Mouse (Mus musculus): Measurements from ENCODE around the gene Gm12394. TPM values are rescaled to one million over a fixed set of nuclear protein-coding genes. Genes with fewer than 3 reads are reported as not detected.
A peak's percentile ranks its signal among the peaks of the same experiment; 100 is the strongest.

The Gm12394 gene
- polyA plus RNA-seq, 1 experiment from 2014 or later = 0.65 TPM

- Histone ChIP-seq H3K4me3 (ENCODE audit: low read length) (no peak overlapping the region), H3K4me2 (ENCODE audit: low read length) (no peak overlapping the region), H3K36me3 (ENCODE audit: control insufficient read depth, insufficient read depth, low read length) (no peaks in the 10 kb centered on the region), H3K27me3 (replicated peaks; ENCODE audit: control insufficient read depth, insufficient read depth, low read length) (no peaks in the 10 kb centered on the region), H3K9me3 (ENCODE audit: control insufficient read depth, low read length) (no peaks in the 10 kb centered on the region), H3K9ac (ENCODE audit: low read depth, low read length) (no peak overlapping the region), H3K27ac (ENCODE audit: low read depth, low read length) (no peak overlapping the region), H3K4me1 (ENCODE audit: control insufficient read depth, insufficient read depth, low read depth, low read length) (no peaks in the 10 kb centered on the region)
- no peak for ATAC-seq
- 91% methylated on average over 6 of the region's 6 CpGs for WGBS
These were observed 32.2 kb upstream of the Gm12394 start for GRCm38 (mm10) chr4:42888806-42889205.

GRCm38 (mm10) chr4:42886926-42887325 is 30.4 kb upstream of the Gm12394 start:
- H3K36me3 ChIP-seq (ENCODE audit: control insufficient read depth, insufficient read depth, low read length) = no peaks in the 10 kb centered on the region
- no peaks in the 10 kb centered on the region for H3K4me1 ChIP-seq (ENCODE audit: control insufficient read depth, insufficient read depth, low read depth, low read length)
- no peak overlapping the region for H3K4me2 ChIP-seq (ENCODE audit: low read length)
- no peak overlapping the region for H3K27ac ChIP-seq (ENCODE audit: low read depth, low read length)
- no peak overlapping the region for H3K4me3 ChIP-seq (ENCODE audit: low read length)
- WGBS = 95% methylated on average over 6 of the region's 6 CpGs
- no peak for ATAC-seq
- H3K27me3 ChIP-seq (replicated peaks; ENCODE audit: control insufficient read depth, insufficient read depth, low read length) = no peaks in the 10 kb centered on the region
- H3K9ac ChIP-seq (ENCODE audit: low read depth, low read length) = no peak overlapping the region
- H3K9me3 ChIP-seq (ENCODE audit: control insufficient read depth, low read length) = no peaks in the 10 kb centered on the region

- ATAC-seq = no peak
- Histone ChIP-seq H3K36me3 (ENCODE audit: control insufficient read depth, insufficient read depth, low read length) (no peaks in the 10 kb centered on the region), H3K9ac (ENCODE audit: low read depth, low read length) (no peak overlapping the region), H3K4me1 (ENCODE audit: control insufficient read depth, insufficient read depth, low read depth, low read length) (no peaks in the 10 kb centered on the region), H3K4me3 (ENCODE audit: low read length) (no peak overlapping the region), H3K4me2 (ENCODE audit: low read length) (no peak overlapping the region), H3K9me3 (ENCODE audit: control insufficient read depth, low read length) (no peaks in the 10 kb centered on the region), H3K27ac (ENCODE audit: low read depth, low read length) (no peak overlapping the region), H3K27me3 (replicated peaks; ENCODE audit: control insufficient read depth, insufficient read depth, low read length) (no peaks in the 10 kb centered on the region)
- WGBS = 54% methylated on average over 1 of the region's 1 CpGs
These were observed 24.0 kb upstream of the Gm12394 start for GRCm38 (mm10) chr4:42880677-42880948.

DNA sequence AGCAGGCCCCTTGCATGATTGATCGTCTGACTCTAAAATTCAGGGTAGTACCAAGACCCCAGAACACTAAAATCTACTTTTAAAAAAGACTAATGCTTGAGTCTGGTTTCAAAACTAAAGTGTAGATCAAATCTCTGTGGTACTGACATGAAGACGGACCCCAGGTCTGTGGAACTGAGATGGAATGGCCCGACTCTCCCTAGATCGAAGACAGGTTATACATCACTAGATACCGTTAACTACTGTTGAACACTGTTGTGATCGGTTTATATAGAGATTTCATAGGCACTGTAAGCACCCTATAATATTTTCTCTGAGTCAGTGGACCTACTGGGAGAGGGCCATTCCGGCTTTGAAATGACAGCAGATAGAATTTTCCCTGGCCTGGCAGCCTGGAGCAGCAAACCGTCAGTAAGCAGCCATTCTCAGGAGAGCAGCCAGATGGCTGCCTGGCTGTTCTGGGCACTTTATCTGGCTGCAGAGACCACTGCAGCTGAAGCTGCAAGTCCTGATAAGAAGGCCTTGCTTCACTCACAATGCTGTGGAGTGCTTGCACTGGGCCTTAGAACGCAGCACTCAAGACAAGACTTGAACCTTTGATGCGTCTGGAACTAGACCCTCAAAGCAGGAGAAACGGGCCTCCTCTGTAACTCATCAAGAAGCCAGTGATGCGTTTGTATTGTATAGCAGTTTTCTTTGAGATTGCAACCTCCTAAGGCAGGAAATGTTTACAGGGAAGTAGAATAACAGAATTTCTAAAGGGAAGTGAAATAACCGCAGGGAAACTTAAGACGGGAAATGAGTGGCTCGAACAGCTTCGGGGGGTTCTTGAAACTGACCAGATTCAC is 23.5 kb upstream of the Gm12394 start:
- no peak for ATAC-seq

GRCm38 (mm10) chr4:42877657-42878056 is 21.1 kb upstream of the Gm12394 start:
- H3K9me3 ChIP-seq (ENCODE audit: control insufficient read depth, low read length) = no peaks in the 10 kb centered on the region
- H3K36me3 ChIP-seq (ENCODE audit: control insufficient read depth, insufficient read depth, low read length) = no peaks in the 10 kb centered on the region
- no peak overlapping the region for H3K4me3 ChIP-seq (ENCODE audit: low read length)
- no peak overlapping the region for H3K9ac ChIP-seq (ENCODE audit: low read depth, low read length)
- no peaks in the 10 kb centered on the region for H3K27me3 ChIP-seq (replicated peaks; ENCODE audit: control insufficient read depth, insufficient read depth, low read length)
- H3K4me2 ChIP-seq (ENCODE audit: low read length) = no peak overlapping the region
- ATAC-seq = no peak
- no peaks in the 10 kb centered on the region for H3K4me1 ChIP-seq (ENCODE audit: control insufficient read depth, insufficient read depth, low read depth, low read length)
- 89% methylated on average over 2 of the region's 2 CpGs for WGBS
- H3K27ac ChIP-seq (ENCODE audit: low read depth, low read length) = no peak overlapping the region

More for the DNA sequence above, 23.5 kb upstream of the Gm12394 start:
- H3K27me3 ChIP-seq (replicated peaks; ENCODE audit: control insufficient read depth, insufficient read depth, low read length) = no peaks in the 10 kb centered on the region
- no peak overlapping the region for H3K4me3 ChIP-seq (ENCODE audit: low read length)
- no peaks in the 10 kb centered on the region for H3K9me3 ChIP-seq (ENCODE audit: control insufficient read depth, low read length)
- H3K4me2 ChIP-seq (ENCODE audit: low read length) = no peak overlapping the region
- H3K27ac ChIP-seq (ENCODE audit: low read depth, low read length) = no peak overlapping the region; the same call in 1 of the 2 replicates
- H3K36me3 ChIP-seq (ENCODE audit: control insufficient read depth, insufficient read depth, low read length) = no peaks in the 10 kb centered on the region
- 82% methylated on average over 16 of the region's 16 CpGs for WGBS
- H3K4me1 ChIP-seq (ENCODE audit: control insufficient read depth, insufficient read depth, low read depth, low read length) = no peaks in the 10 kb centered on the region
- no peak overlapping the region for H3K9ac ChIP-seq (ENCODE audit: low read depth, low read length)

GRCm38 (mm10) chr4:42876586-42877291 is 20.2 kb upstream of the Gm12394 start:
- Histone ChIP-seq H3K4me3 (ENCODE audit: low read length) (no peak overlapping the region), H3K27me3 (replicated peaks; ENCODE audit: control insufficient read depth, insufficient read depth, low read length) (no peaks in the 10 kb centered on the region), H3K9ac (ENCODE audit: low read depth, low read length) (no peak overlapping the region), H3K4me2 (ENCODE audit: low read length) (no peak overlapping the region), H3K27ac (ENCODE audit: low read depth, low read length) (no peak overlapping the region), H3K9me3 (ENCODE audit: control insufficient read depth, low read length) (no peaks in the 10 kb centered on the region), H3K36me3 (ENCODE audit: control insufficient read depth, insufficient read depth, low read length) (no peaks in the 10 kb centered on the region), H3K4me1 (ENCODE audit: control insufficient read depth, insufficient read depth, low read depth, low read length) (no peaks in the 10 kb centered on the region)
- 27% methylated on average over 5 of the region's 5 CpGs for WGBS
- peak; percentile 96 for ATAC-seq

DNA sequence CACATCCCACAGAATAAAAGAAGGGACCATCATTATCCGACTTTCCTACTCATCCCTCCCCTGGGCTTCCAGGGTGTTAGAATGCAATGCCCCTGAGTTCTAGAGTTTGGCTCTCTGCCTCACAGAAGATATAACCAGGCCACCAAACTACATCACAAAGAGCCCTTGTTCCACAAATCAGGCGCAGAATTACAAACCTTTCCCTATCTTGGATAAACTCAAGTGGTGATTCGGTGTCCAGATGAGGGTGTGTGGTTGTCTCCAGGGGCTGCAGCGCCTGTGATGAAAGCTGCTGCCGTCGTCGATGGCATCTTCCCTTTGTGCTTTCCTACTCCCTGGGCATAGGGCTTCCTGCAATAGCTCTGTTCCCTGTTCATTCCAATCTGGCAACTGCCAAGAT is 17.6 kb upstream of the Gm12394 start, which contains the start of gene Fam205c:
Fam205c (minus strand) TSS at position 101 of the 400 bp plus-strand sequence.
- no peak within 1 kb of the TSS for H3K27ac ChIP-seq (ENCODE audit: low read depth, low read length)
- H3K4me3 ChIP-seq (ENCODE audit: low read length) = no peak within 1 kb of the TSS
- no peak for ATAC-seq
- H3K36me3 ChIP-seq (ENCODE audit: control insufficient read depth, insufficient read depth, low read length) = no peaks in the 10 kb centered on the region
- H3K9me3 ChIP-seq (ENCODE audit: control insufficient read depth, low read length) = no peaks in the 10 kb centered on the region
- H3K4me1 ChIP-seq (ENCODE audit: control insufficient read depth, insufficient read depth, low read depth, low read length) = no peaks in the 10 kb centered on the region
- H3K27me3 ChIP-seq (replicated peaks; ENCODE audit: control insufficient read depth, insufficient read depth, low read length) = no peaks in the 10 kb centered on the region
- H3K4me2 ChIP-seq (ENCODE audit: low read length) = no peak within 1 kb of the TSS
- 78% methylated on average over 7 of the region's 7 CpGs for WGBS
- H3K9ac ChIP-seq (ENCODE audit: low read depth, low read length) = no peak within 1 kb of the TSS

DNA sequence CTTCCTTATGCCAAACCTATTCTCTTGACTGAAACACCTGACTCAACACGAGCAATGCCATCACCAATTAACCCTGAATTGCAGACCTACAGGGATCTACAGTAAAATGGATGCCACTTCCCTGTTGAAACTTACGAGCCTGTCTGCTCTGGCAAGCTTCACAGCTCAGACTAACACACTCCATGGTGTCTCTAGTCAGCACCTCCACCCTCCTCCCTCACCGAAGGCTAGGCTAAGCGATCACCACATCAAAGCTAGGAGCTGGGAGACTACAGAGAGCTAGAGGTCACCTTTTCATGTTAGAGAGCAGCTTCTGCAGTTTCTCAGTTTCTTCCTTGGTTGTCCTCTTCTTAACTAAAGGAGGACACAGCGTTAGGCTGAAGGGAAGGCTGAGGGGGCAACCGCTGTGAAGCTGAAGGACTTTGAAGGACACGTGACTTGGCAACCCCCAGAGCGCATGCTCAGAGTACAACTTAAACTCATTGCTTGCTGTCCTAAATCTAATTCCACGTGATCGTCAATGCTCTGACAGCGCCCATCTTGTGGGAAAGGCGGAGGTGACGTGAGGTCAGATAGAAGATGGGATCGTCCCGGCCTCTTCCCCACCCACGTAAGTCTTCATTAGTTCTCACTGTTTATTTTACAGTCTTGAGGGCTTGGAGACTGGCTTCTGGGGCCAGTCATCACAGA is 16.3 kb upstream of the Gm12394 start:
- Histone ChIP-seq H3K9ac (ENCODE audit: low read depth, low read length) (no peak overlapping the region), H3K27me3 (replicated peaks; ENCODE audit: control insufficient read depth, insufficient read depth, low read length) (no peaks in the 10 kb centered on the region), H3K36me3 (ENCODE audit: control insufficient read depth, insufficient read depth, low read length) (no peaks in the 10 kb centered on the region), H3K27ac (ENCODE audit: low read depth, low read length) (no peak overlapping the region), H3K4me1 (ENCODE audit: control insufficient read depth, insufficient read depth, low read depth, low read length) (no peaks in the 10 kb centered on the region), H3K4me3 (ENCODE audit: low read length) (no peak overlapping the region), H3K9me3 (ENCODE audit: control insufficient read depth, low read length) (no peaks in the 10 kb centered on the region), H3K4me2 (ENCODE audit: low read length) (no peak overlapping the region)
- ATAC-seq = no peak
- 85% methylated on average over 16 of the region's 16 CpGs for WGBS

- no peaks in the 10 kb centered on the region for H3K9me3 ChIP-seq (ENCODE audit: control insufficient read depth, low read length)
- H3K9ac ChIP-seq (ENCODE audit: low read depth, low read length) = no peak overlapping the region
- no peak overlapping the region for H3K4me2 ChIP-seq (ENCODE audit: low read length)
- H3K27me3 ChIP-seq (replicated peaks; ENCODE audit: control insufficient read depth, insufficient read depth, low read length) = no peaks in the 10 kb centered on the region
- no peaks in the 10 kb centered on the region for H3K36me3 ChIP-seq (ENCODE audit: control insufficient read depth, insufficient read depth, low read length)
- H3K27ac ChIP-seq (ENCODE audit: low read depth, low read length) = no peak overlapping the region
- WGBS = 94% methylated on average over 7 of the region's 7 CpGs
- no peak overlapping the region for H3K4me3 ChIP-seq (ENCODE audit: low read length)
- ATAC-seq = no peak
- no peaks in the 10 kb centered on the region for H3K4me1 ChIP-seq (ENCODE audit: control insufficient read depth, insufficient read depth, low read depth, low read length)
These were observed 15.6 kb upstream of the Gm12394 start for GRCm38 (mm10) chr4:42872151-42872550.
